Mouse (Mus musculus) lung, embryonic 16.5 days (tissue): ENCODE data around the gene Meltf. TPM values are rescaled to one million over a fixed set of nuclear protein-coding genes. Genes with fewer than 3 reads are reported as not detected.
"Not testable (repeated sequence)": the region's sequence is repeated elsewhere in the genome, so short reads cannot be mapped to it uniquely, and the experiment has no call there.

Experiments used
- ATAC-seq: fragments of 200-750 bp; cut with Nextera tagmentation; 2 replicates; pipeline ENCODE4 v1.8.0; 2017; ENCODE audit warnings: low read depth, mild to moderate bottlenecking, moderate library complexity
- H3K27ac ChIP-seq: fragments of 300-500 bp; sonication (generic); 2 replicates; pipeline ENCODE4 v1.5.1; 2014; ENCODE audit warnings: mild to moderate bottlenecking, control low read depth, low read length
- H3K27me3 ChIP-seq: fragments of 300-500 bp; sonication (generic); 2 replicates; pipeline ENCODE4 v1.6.1; 2014; ENCODE audit warnings: low read depth, low read length, mixed read lengths; ENCODE audit not compliant: control insufficient read depth, insufficient read depth
- H3K36me3 ChIP-seq: fragments of 300-500 bp; sonication (generic); 2 replicates; pipeline ENCODE4 v1.6.1; 2014; ENCODE audit warnings: low read length; ENCODE audit not compliant: control insufficient read depth, insufficient read depth
- H3K4me1 ChIP-seq: fragments of 300-500 bp; sonication (generic); replicated peaks from 2 replicates; pipeline ENCODE4 v1.6.1; 2014; ENCODE audit warnings: low read length, mixed read lengths; ENCODE audit not compliant: control insufficient read depth, insufficient read depth
- H3K4me2 ChIP-seq: fragments of 300-500 bp; sonication (generic); 2 replicates; pipeline ENCODE4 v1.6.1; 2014; ENCODE audit warnings: low read depth, low read length, control low read depth
- H3K4me3 ChIP-seq: fragments of 300-500 bp; sonication (generic); 2 replicates; pipeline ENCODE4 v1.5.1; 2014; ENCODE audit warnings: mild to moderate bottlenecking, low read length, control low read depth
- H3K9ac ChIP-seq: fragments of 300-500 bp; sonication (generic); 2 replicates; pipeline ENCODE4 v1.6.1; 2014; ENCODE audit warnings: low read length, control low read depth
- H3K9me3 ChIP-seq: fragments of 300-500 bp; sonication (generic); 2 replicates; pipeline ENCODE4 v1.6.1; 2016; ENCODE audit warnings: low read length; ENCODE audit not compliant: control insufficient read depth
- WGBS: fragments of 180-500 bp; shearing (Covaris S2); extraction: QIAGEN DNeasy Blood & Tissue Kit; methylation state at CpG from one replicate; pipeline ENCODE4 v1.1.7; 2014; 5-methylcytosine and 5-hydroxymethylcytosine counted together
- polyA plus RNA-seq: library from polyadenylated mRNA; unstranded; fragments of >200 nt; fragmentation: Nextera tagmentation; extraction: Ambion mirVana; gene quantifications from 2 replicates; pipeline ENCODE4 v1.2.1, GENCODE M21; 2015

Meltf gene
- polyA plus RNA-seq, 1 experiment from 2014 or later = 0.13 TPM

GRCm38 (mm10) chr16:31936568-31936967 is 58.0 kb downstream of the Meltf start:
- Histone ChIP-seq H3K4me2 (no peak overlapping the region), H3K9ac (no peak overlapping the region), H3K27me3 (peaks cover 29% of the 10 kb centered on the region), H3K4me1 (peaks cover 6% of the 10 kb centered on the region), H3K9me3 (0 out of 2 replicates have a peak, but pooled peaks cover 4% of the 10 kb centered on the region), H3K4me3 (no peak overlapping the region), H3K27ac (no peak overlapping the region), H3K36me3 (no peaks in the 10 kb centered on the region)
- WGBS = 81% methylated on average over 4 of the region's 4 CpGs
- no peak for ATAC-seq

- Histone ChIP-seq H3K4me3 (no peak overlapping the region), H3K9me3 (0 out of 2 replicates have a peak, but pooled peaks cover 4% of the 10 kb centered on the region), H3K4me1 (peaks cover 3% of the 10 kb centered on the region), H3K27ac (no peak overlapping the region), H3K27me3 (peaks cover 21% of the 10 kb centered on the region), H3K36me3 (no peaks in the 10 kb centered on the region), H3K4me2 (no peak overlapping the region), H3K9ac (no peak overlapping the region)
- no peak for ATAC-seq
- WGBS = 59% methylated on average over 6 of the region's 6 CpGs
Observed at GRCm38 (mm10) chr16:31938856-31939255, 60.2 kb downstream of the Meltf start.

- Histone ChIP-seq H3K27me3 (peaks cover 5% of the 10 kb centered on the region), H3K27ac (no peak overlapping the region), H3K36me3 (no peaks in the 10 kb centered on the region), H3K4me1 (no peaks in the 10 kb centered on the region), H3K4me2 (no peak overlapping the region), H3K4me3 (no peak overlapping the region), H3K9ac (no peak overlapping the region), H3K9me3 (0 out of 2 replicates have a peak, but pooled peaks cover 4% of the 10 kb centered on the region)
- no peak for ATAC-seq
- 57% methylated on average over 2 of the region's 2 CpGs for WGBS
Observed at GRCm38 (mm10) chr16:31940586-31940985, 62.0 kb downstream of the Meltf start.

GRCm38 (mm10) chr16:31943980-31944379 is 65.4 kb downstream of the Meltf start:
- ATAC-seq = peak; percentile 21; the same call in 1 of the 2 replicates
- 0 out of 2 replicates have a peak overlapping the region, but pooled peaks have one; percentile 32 for H3K9ac ChIP-seq
- H3K9me3 ChIP-seq = no peaks in the 10 kb centered on the region
- no peak overlapping the region for H3K4me3 ChIP-seq
- WGBS = 5% methylated on average over 10 of the region's 10 CpGs
- H3K4me1 ChIP-seq = peaks cover 13% of the 10 kb centered on the region
- H3K27me3 ChIP-seq = no peaks in the 10 kb centered on the region
- no peak overlapping the region for H3K27ac ChIP-seq
- no peaks in the 10 kb centered on the region for H3K36me3 ChIP-seq
- no peak overlapping the region for H3K4me2 ChIP-seq

GRCm38 (mm10) chr16:31944698-31945255 is 66.2 kb downstream of the Meltf start:
- peaks cover 21% of the 10 kb centered on the region for H3K4me1 ChIP-seq
- H3K9me3 ChIP-seq = no peaks in the 10 kb centered on the region
- H3K27ac ChIP-seq = no peak overlapping the region
- no peak for ATAC-seq
- 80% methylated on average over 12 of the region's 12 CpGs for WGBS
- H3K27me3 ChIP-seq = no peaks in the 10 kb centered on the region
- no peak overlapping the region for H3K9ac ChIP-seq
- no peak overlapping the region for H3K4me3 ChIP-seq
- no peaks in the 10 kb centered on the region for H3K36me3 ChIP-seq
- H3K4me2 ChIP-seq = no peak overlapping the region

GRCm38 (mm10) chr16:31945372-31945771 is 66.8 kb downstream of the Meltf start:
- H3K9ac ChIP-seq = no peak overlapping the region
- WGBS = 70% methylated on average over 6 of the region's 6 CpGs
- H3K4me3 ChIP-seq = no peak overlapping the region
- no peaks in the 10 kb centered on the region for H3K36me3 ChIP-seq
- no peak for ATAC-seq
- H3K4me1 ChIP-seq = peaks cover 21% of the 10 kb centered on the region
- H3K27ac ChIP-seq = no peak overlapping the region
- no peaks in the 10 kb centered on the region for H3K9me3 ChIP-seq
- H3K27me3 ChIP-seq = no peaks in the 10 kb centered on the region
- no peak overlapping the region for H3K4me2 ChIP-seq

- ATAC-seq, H3K4me2 ChIP-seq, H3K27ac ChIP-seq, H3K9ac ChIP-seq, H3K4me3 ChIP-seq, H3K36me3 ChIP-seq, H3K27me3 ChIP-seq, H3K9me3 ChIP-seq: not testable (repeated sequence)
- WGBS = 87% methylated on average over 6 of the region's 6 CpGs
- H3K4me1 ChIP-seq = peaks cover 21% of the 10 kb centered on the region
Observed at GRCm38 (mm10) chr16:31945986-31946385, 67.4 kb downstream of the Meltf start.

GRCm38 (mm10) chr16:31947333-31947732 is 68.7 kb downstream of the Meltf start:
- Histone ChIP-seq H3K9ac (peak overlapping the region; percentile 92), H3K4me2 (peak overlapping the region; percentile 66), H3K4me3 (peak overlapping the region; percentile 79), H3K36me3 (peaks cover 5% of the 10 kb centered on the region; the same call in 1 of the 2 replicates), H3K27ac (peak overlapping the region; percentile 84; the same call in 1 of the 2 replicates), H3K4me1 (peaks cover 21% of the 10 kb centered on the region), H3K27me3 (no peaks in the 10 kb centered on the region), H3K9me3 (no peaks in the 10 kb centered on the region)
- WGBS = 19% methylated on average over 8 of the region's 8 CpGs
- ATAC-seq = no peak

- H3K4me3 ChIP-seq = peak overlapping the region; percentile 79
- peak overlapping the region; percentile 66 for H3K4me2 ChIP-seq
- peak overlapping the region; percentile 84 for H3K27ac ChIP-seq
- no peaks in the 10 kb centered on the region for H3K27me3 ChIP-seq
- under 1% methylated on average over 38 of the region's 38 CpGs for WGBS
- no peaks in the 10 kb centered on the region for H3K9me3 ChIP-seq
- H3K9ac ChIP-seq = peak overlapping the region; percentile 92
- peaks cover 21% of the 10 kb centered on the region for H3K4me1 ChIP-seq
- no peak; the same call in 1 of the 2 replicates for ATAC-seq
- H3K36me3 ChIP-seq = peaks cover 5% of the 10 kb centered on the region; the same call in 1 of the 2 replicates
Observed at GRCm38 (mm10) chr16:31947901-31948316, 69.3 kb downstream of the Meltf start.
